Mouse (Mus musculus) urinary bladder, postnatal 14 days (tissue): Measurements from ENCODE around the gene Ell2.
"Not testable (repeated sequence)": the region's sequence is repeated elsewhere in the genome, so short reads cannot be mapped to it uniquely, and the experiment has no call there.

Experiments used
- DNase-seq: peaks from one replicate; pipeline ENCODE4 v3.0.0; 2021; ENCODE audit warnings: low spot score

Ell2 gene

GRCm38 (mm10) chr13:75706457-75706856 is at the start of gene Ell2:
Gene Ell2, plus strand, starts transcription at chr13:75706757.
- DNase-seq = no peak

GRCm38 (mm10) chr13:75685438-75685837 is 21.1 kb upstream of the Ell2 start:
- DNase-seq = no peak

DNA sequence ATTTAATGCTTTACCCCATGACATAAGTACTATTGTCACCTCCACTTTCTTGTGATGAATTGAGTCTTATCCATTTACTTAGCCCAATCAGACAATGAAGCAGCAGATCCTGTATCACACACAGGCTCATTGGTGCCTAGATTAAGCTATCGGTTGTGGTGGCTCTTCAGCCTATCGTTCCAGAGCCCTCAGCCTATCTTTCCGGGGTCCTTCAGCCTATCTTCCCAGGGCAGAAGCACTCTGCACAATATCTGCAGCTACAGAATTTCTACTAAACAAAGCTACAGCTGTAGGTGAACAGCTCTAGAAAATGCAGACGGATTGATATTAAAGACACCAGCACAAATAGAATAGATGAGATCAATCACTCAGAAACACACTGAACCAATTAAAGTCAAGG is 19.6 kb upstream of the Ell2 start:
- no peak for DNase-seq

DNA sequence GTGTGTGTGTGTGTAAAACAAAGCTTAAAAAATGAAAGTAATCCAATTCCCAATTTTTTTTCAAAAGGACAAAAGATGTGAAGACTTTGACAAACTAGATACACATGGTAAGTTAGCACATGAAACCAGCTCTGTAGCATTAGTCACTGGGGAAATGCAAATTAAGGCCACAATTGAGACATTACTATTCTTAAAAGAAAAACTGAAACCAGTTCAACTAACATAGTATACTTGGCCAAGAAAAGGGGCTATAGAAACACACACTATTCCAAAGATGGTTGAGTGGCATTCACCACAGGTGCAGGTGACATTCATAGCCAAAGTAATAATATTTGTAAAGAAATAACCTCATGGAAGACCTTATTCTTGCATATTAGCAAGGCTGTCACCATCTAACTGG is 14.9 kb upstream of the Ell2 start:
- DNase-seq = no peak

- no peak for DNase-seq
Measured at GRCm38 (mm10) chr13:75693081-75693480, 13.5 kb upstream of the Ell2 start.

- no peak for DNase-seq
Measured at GRCm38 (mm10) chr13:75702814-75703213, 3.7 kb upstream of the Ell2 start.

DNA sequence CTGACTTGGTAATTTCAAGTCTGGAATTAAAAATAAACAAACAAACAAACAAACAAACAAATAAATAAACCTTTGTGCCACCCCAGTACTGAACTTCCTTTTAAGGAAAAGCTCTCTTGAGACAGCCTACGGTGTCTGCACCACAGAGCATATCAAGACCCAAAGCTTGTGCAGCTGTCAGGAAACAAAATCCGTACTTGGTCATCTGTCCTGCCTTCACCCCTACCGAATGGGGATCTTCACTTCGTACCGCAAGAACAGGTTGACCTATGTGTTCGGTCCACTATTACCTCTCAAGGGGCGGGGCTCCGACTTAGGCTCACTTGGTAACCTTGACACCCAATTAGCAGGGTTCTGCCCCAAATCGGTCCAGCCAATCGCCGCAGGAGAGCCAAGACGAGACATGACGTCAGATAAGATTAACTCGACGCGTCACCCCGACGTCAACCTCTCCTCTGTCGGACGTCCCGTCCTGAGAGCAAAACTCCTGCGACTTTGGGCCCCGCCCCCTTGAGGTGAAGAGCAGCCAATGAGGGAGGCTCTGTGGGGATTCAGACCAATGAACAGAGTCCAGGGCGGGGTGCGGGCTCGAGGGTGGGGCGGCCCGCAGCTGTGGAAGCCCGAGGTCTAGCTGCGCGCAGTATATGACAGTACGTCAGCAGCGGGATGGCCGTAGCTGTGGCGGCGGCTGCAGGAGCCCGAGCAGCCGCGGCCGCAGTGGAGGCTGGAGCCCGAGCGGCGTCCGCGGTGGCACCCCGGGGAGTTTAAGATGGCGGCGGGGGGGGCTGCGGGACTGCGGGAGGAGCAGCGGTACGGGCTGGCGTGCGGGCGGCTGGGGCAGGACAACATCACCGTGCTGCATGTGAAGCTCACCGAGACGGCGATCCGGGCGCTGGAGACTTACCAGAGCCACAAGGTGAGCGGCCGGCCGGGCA is 592 bp downstream of the Ell2 start:
- DNase-seq = peak; percentile 92

GRCm38 (mm10) chr13:75707821-75708636 is 1.5 kb downstream of the Ell2 start:
- DNase-seq = peak; percentile 51

DNA sequence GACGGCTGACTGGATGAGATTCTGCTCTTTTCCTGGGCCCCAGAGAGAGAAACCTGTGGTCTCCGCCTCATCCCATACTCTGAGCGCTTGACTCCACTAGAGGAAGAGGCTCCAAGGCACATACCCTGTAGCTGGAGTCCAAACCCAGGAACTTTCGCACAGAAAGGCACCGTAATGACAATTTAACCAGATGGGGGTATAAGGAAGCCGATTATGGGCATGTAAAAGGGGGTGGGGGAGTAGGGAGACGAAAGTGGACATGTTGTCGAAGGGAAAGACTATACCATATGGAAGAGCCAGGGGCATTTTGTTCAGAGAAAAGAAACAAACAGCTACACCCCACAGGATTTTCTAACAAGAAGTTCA is 2.1 kb downstream of the Ell2 start:
- no peak for DNase-seq

- DNase-seq = no peak
Measured at GRCm38 (mm10) chr13:75709026-75709778, 2.6 kb downstream of the Ell2 start.

DNA sequence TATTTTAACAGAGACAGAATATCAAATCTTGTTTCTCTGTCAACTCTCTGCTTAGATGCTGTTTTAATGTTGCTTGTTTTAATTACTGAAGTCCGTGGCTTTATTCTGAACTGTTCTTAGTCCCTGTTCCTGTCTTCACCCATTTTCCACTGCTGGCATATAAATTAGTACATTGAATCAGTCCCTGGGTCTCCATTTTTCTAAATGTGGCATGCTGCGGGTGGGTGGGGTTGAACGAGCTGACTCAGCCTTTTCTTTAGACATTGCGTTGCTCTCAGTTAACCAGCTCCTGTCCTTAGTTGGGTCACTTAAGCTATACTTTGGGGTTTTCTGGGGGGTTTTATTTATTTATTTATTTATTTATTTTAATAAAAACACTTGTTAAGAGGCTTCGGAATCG is 3.6 kb downstream of the Ell2 start:
- no peak for DNase-seq

GRCm38 (mm10) chr13:75711517-75711916 is 5.0 kb downstream of the Ell2 start:
- DNase-seq = not testable (repeated sequence)

DNA sequence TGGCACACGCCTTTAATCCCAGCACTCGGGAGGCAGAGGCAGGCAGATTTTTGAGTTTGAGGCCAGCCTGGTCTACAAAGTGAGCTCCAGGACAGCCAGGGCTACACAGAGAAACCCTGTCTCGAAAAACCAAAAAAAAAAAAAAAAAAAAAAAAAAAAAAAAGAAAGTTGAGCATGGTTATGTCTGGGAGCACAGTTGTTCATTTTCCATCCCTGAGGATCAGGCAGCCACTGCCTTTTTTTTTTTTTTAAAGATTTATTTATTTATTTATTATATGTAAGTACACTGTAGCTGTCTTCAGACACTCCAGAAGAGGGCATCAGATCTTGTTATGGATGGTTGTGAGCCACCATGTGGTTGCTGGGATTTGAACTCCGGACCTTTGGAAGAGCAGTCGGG is 6.0 kb downstream of the Ell2 start:
- DNase-seq = not testable (repeated sequence)

DNA sequence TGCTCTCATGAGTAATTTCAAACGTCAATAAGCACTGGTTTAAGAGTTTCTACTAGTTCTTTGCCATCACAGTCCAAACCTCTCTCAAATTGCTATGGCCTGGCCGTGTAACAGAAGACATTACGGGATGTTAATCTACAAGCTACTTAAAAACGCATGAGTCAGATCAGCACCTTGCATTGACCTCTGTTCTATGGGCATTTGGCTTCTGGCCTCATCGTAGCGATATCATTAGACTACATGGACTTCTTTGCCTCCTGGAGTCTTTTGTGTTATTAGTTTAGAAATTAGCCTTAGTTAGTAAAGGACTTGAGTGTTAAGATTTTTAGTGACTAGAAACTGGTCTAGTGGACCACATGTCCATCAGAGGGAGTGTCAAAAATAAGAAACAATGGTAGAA is 7.8 kb downstream of the Ell2 start:
- no peak for DNase-seq

DNA sequence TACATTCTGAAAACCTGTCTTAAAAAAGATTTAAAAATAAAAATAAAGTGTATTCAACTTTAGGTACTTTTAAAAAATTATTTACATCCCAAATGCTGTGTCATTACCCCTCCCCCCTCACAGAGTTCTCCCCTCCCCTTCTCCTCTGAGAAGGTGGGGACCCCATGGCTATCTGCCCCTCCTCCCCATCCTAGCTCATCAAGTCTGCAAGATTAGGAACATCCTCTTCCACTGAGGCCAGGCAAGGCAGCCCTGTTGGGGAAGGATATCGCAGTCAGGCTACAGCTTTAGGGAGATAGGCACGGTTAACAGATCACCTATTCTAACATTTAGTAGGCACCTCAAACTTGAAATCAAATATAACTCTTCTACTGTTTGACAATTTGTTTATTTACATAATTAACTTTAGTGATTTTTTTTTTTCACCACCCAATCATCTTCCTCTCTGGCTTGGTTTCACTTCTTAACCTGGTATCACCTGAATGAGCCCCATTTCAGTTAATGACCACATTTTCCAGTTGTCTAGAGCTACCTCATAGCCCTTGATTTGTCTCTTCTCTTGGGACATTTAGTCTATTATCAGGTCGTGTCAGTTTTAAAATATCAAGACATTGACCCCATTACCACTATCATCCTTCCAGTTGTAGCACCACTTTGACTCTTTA is 11.2 kb downstream of the Ell2 start:
- DNase-seq = no peak

GRCm38 (mm10) chr13:75718376-75718775 is 11.8 kb downstream of the Ell2 start:
- no peak for DNase-seq

GRCm38 (mm10) chr13:75719645-75720044 is 13.1 kb downstream of the Ell2 start:
- DNase-seq = no peak

- DNase-seq = no peak
Measured at GRCm38 (mm10) chr13:75726569-75727373, 20.2 kb downstream of the Ell2 start.

DNA sequence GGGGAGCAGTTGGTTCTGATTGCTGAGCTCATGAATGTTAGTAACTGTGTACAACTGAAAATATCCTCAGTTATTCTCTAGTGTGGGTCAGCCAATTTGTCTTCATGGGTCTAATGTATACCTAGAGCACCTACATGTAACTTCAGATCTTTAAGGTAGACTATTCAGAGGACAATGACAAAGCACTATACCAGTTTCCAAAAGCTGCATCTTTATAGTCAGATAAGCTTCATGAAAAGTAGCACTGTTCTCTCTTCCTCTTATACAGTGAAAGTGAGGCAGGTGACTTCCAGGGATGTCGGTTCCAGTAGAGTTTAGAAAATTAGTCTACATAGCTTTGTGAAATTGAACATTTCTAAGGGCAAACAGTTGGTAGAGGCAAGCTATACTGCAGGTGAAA is 21.4 kb downstream of the Ell2 start:
- no peak for DNase-seq

DNA sequence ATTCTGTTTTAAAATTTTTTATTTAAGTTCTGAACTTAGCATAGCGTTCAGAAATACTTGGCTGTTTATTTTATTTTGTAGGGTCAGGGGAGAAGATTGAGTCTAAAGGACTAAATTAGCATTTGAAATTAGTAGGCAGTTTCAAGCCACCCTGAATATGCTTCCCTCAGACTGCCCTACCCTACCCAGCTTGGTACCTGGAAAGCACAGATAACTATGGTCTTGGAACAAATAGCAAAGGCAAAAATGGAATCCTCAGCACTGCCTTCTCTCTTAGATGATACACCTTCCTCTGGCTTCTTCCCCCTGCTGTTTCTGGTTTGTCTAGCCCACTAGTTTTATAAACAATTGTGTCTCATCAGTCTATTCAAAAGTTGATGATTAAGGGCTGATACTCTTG is 23.3 kb downstream of the Ell2 start:
- DNase-seq = no peak

DNA sequence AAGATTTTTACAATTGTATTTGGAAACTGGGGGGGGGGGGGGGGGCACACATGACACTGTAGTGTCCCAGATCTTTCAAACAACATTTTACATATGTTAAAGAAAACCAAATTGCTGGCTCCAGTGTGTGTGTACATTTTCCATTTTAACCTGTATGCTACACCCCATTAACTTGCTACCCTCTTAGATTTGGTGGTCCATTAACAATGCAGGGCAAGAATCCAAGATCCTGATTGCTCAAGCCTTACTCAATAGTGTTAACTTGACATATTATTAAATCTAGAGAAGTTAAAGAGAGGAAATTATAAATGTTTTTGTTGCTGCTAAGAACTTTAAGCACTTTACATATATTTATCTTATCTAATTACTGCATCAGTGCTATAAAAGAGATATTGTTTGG is 24.2 kb downstream of the Ell2 start:
- no peak for DNase-seq
